Comparison of ENCODE assay signal across 8 mouse cellular contexts in the genomic region with DNA sequence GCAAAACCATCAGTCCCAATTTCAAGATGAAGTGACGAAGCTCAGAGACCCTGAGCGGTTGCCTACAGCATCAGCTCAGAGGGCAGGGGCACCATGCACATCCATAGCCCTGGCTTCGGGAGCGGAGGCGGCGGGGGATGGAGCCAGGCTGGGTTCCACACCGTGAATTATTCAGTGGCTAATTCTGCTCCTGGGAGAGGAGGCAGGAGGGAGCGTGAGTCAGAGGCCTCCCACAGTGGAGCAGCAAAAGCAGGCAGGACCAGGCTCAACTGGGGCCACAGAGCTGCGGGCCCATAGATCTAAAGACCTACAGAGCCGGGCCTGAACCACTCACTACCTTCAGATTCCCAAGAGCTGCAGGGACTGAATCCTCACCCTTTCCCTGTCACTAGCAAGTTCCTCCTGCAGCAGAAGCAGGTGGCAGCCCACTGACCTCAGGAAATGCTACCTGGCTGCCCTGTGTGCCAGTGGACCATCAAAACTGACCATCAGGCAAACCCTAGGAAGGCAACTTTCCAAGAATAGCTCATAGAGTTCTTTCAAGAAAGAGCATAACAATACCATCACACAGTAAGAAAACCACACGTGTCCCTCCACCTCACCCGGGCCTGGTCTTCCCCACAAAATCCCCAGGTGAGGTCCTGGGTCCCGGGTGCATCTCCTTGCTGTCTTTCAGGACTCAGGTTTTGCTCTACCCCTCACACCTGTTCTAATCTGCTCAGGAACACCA. TPM values are rescaled to one million over a fixed set of nuclear protein-coding genes. Genes with fewer than 3 reads are reported as not detected.
DNase-seq lines count a peak whose midpoint lies in the region; ATAC-seq lines count a peak whose summit lies in the region.

No protein-coding gene starts in this region.

- H3K27ac ChIP-seq in lung, embryonic 15.5 days = peak overlapping the region; percentile 86
- H3K27ac ChIP-seq in forebrain, embryonic 14.5 days (ENCODE audit: low read depth, low read length) = peak overlapping the region; percentile 93
- peak overlapping the region; percentile 93; the same call in 1 of the 2 replicates for H3K27ac ChIP-seq in liver, embryonic 12.5 days

- no peak for ATAC-seq in cerebellum, adult (ENCODE audit: insufficient number of reproducible peaks, low FRiP score, low TSS enrichment)
- no peak for ATAC-seq in lung, embryonic 15.5 days (ENCODE audit: borderline replicate concordance, extremely low read depth, low FRiP score, low TSS enrichment)
- no peak for ATAC-seq in forebrain, embryonic 14.5 days
- ATAC-seq in liver, embryonic 12.5 days = no peak
- ATAC-seq in granulocyte monocyte progenitor cell, adult 5-6 weeks (replicated peaks; ENCODE audit: poor library complexity, severe bottlenecking) = no peak

- peak overlapping the region; percentile 83 for H3K4me2 ChIP-seq in lung, embryonic 15.5 days
- H3K4me2 ChIP-seq in forebrain, embryonic 14.5 days (ENCODE audit: low read length) = peak overlapping the region; percentile 97
- H3K4me2 ChIP-seq in liver, embryonic 12.5 days = peak overlapping the region; percentile 99

- H3K4me1 ChIP-seq in lung, embryonic 15.5 days = peaks cover 60% of the 10 kb centered on the region
- peaks cover 35% of the 10 kb centered on the region for H3K4me1 ChIP-seq in forebrain, embryonic 14.5 days (ENCODE audit: control insufficient read depth, insufficient read depth, low read length)
- peaks cover 94% of the 10 kb centered on the region for H3K4me1 ChIP-seq in liver, embryonic 12.5 days

- WGBS in lung, embryonic 15.5 days = 53% methylated on average over 13 of the region's 13 CpGs
- WGBS in forebrain, embryonic 14.5 days = 17% methylated on average over 13 of the region's 13 CpGs
- WGBS in liver, embryonic 12.5 days (ENCODE audit: insufficient replicate concordance) = 76% methylated on average over 13 of the region's 13 CpGs

- H3K4me3 ChIP-seq in lung, embryonic 15.5 days = peak overlapping the region; percentile 63
- H3K4me3 ChIP-seq in forebrain, embryonic 14.5 days (ENCODE audit: low read depth, low read length) = peak overlapping the region; percentile 99
- peak overlapping the region; percentile 94 for H3K4me3 ChIP-seq in liver, embryonic 12.5 days

- peak overlapping the region; percentile 81 for H3K9ac ChIP-seq in lung, embryonic 15.5 days
- H3K9ac ChIP-seq in forebrain, embryonic 14.5 days (ENCODE audit: low read length) = peak overlapping the region; percentile 100
- peak overlapping the region; percentile 97 for H3K9ac ChIP-seq in liver, embryonic 12.5 days

- peak; percentile 55 to 69 for DNase-seq in cerebellum, adult 18-20 months
- no peak for DNase-seq in lung, adult 18-20 months
- DNase-seq in forebrain, embryonic 14.5 days (ENCODE audit: low spot score) = no peak
- no peak for DNase-seq in urinary bladder, postnatal 36 days (ENCODE audit: low spot score in 2 of 2)

- no peaks in the 10 kb centered on the region for H3K36me3 ChIP-seq in lung, embryonic 15.5 days
- H3K36me3 ChIP-seq in forebrain, embryonic 14.5 days (ENCODE audit: control insufficient read depth, insufficient read depth, low read length) = peaks cover 39% of the 10 kb centered on the region
- H3K36me3 ChIP-seq in liver, embryonic 12.5 days = peaks cover 10% of the 10 kb centered on the region

- no peaks in the 10 kb centered on the region for H3K27me3 ChIP-seq in lung, embryonic 15.5 days
- H3K27me3 ChIP-seq in forebrain, embryonic 14.5 days (replicated peaks; ENCODE audit: control insufficient read depth, insufficient read depth, low read length) = no peaks in the 10 kb centered on the region
- H3K27me3 ChIP-seq in liver, embryonic 12.5 days (replicated peaks) = no peaks in the 10 kb centered on the region; the same call in 1 of the 2 replicates

- H3K9me3 ChIP-seq in lung, embryonic 15.5 days = no peaks in the 10 kb centered on the region
- H3K9me3 ChIP-seq in forebrain, embryonic 14.5 days (replicated peaks; ENCODE audit: control insufficient read depth, low read length) = no peaks in the 10 kb centered on the region
- H3K9me3 ChIP-seq in liver, embryonic 12.5 days (replicated peaks) = no peaks in the 10 kb centered on the region

RNA-seq across cellular contexts. Expression of a gene that starts 1.6 kb away (rescaled TPM):
- polyA plus RNA-seq in lung, embryonic 15.5 days (2015; fragmentation: Nextera tagmentation; extraction: Ambion mirVana) = 38.0 and 39.1 TPM in 2 replicates
- 65.8 and 72.3 TPM in 2 replicates for polyA plus RNA-seq in forebrain, embryonic 14.5 days (2014; fragmentation: Nextera tagmentation; extraction: Ambion mirVana)
- 13.0 and 15.6 TPM in 2 replicates for polyA plus RNA-seq in liver, embryonic 12.5 days (2016; fragmentation: Nextera tagmentation; extraction: Ambion mirVana)
- 42.0 and 47.9 TPM in 2 replicates for total RNA-seq in granulocyte monocyte progenitor cell, adult 5-6 weeks (2014; fragmentation: Nextera tagmentation)
- total RNA-seq in granulocyte monocyte progenitor cell, adult 5-6 weeks (2017) = 8.7 and 9.2 TPM in 2 replicates

RNA-seq across cellular contexts. Expression of a gene that starts 40.1 kb away (rescaled TPM):
- polyA plus RNA-seq in lung, embryonic 15.5 days (2015; fragmentation: Nextera tagmentation; extraction: Ambion mirVana) = 22.5 and 27.8 TPM in 2 replicates
- 30.9 TPM in 2 replicates for polyA plus RNA-seq in forebrain, embryonic 14.5 days (2014; fragmentation: Nextera tagmentation; extraction: Ambion mirVana)
- 7.4 and 8.3 TPM in 2 replicates for polyA plus RNA-seq in liver, embryonic 12.5 days (2016; fragmentation: Nextera tagmentation; extraction: Ambion mirVana)
- 8.2 and 9.9 TPM in 2 replicates for total RNA-seq in granulocyte monocyte progenitor cell, adult 5-6 weeks (2014; fragmentation: Nextera tagmentation)
- 1.9 and 14.6 TPM in 2 replicates for total RNA-seq in granulocyte monocyte progenitor cell, adult 5-6 weeks (2017)

RNA-seq across cellular contexts. Expression of a gene that starts 55.0 kb away (rescaled TPM):
- polyA plus RNA-seq in lung, embryonic 15.5 days (2015; fragmentation: Nextera tagmentation; extraction: Ambion mirVana) = 21.9 and 22.3 TPM in 2 replicates
- polyA plus RNA-seq in forebrain, embryonic 14.5 days (2014; fragmentation: Nextera tagmentation; extraction: Ambion mirVana) = 13.4 and 18.9 TPM in 2 replicates
- 7.0 and 7.9 TPM in 2 replicates for polyA plus RNA-seq in liver, embryonic 12.5 days (2016; fragmentation: Nextera tagmentation; extraction: Ambion mirVana)
- total RNA-seq in granulocyte monocyte progenitor cell, adult 5-6 weeks (2014; fragmentation: Nextera tagmentation) = 13.4 and 26.7 TPM in 2 replicates
- total RNA-seq in granulocyte monocyte progenitor cell, adult 5-6 weeks (2017) = 5.3 and 10.0 TPM in 2 replicates

RNA-seq across cellular contexts. Expression of a gene that starts 57.6 kb away (rescaled TPM):
- 22.6 and 24.2 TPM in 2 replicates for polyA plus RNA-seq in lung, embryonic 15.5 days (2015; fragmentation: Nextera tagmentation; extraction: Ambion mirVana)
- polyA plus RNA-seq in forebrain, embryonic 14.5 days (2014; fragmentation: Nextera tagmentation; extraction: Ambion mirVana) = 14.3 and 19.8 TPM in 2 replicates
- 10.6 and 12.2 TPM in 2 replicates for polyA plus RNA-seq in liver, embryonic 12.5 days (2016; fragmentation: Nextera tagmentation; extraction: Ambion mirVana)
- total RNA-seq in granulocyte monocyte progenitor cell, adult 5-6 weeks (2014; fragmentation: Nextera tagmentation) = 10.2 and 14.3 TPM in 2 replicates
- 7.3 and 8.2 TPM in 2 replicates for total RNA-seq in granulocyte monocyte progenitor cell, adult 5-6 weeks (2017)

Comparison
In these comparisons a context has a peak if more than half of its experiments do, and no peak if none do; other contexts are left out.
1. DNase-seq: peak in cerebellum, adult 18-20 months (2 of 2); none in lung, adult 18-20 months (0 of 2), forebrain, embryonic 14.5 days (single experiment) and urinary bladder, postnatal 36 days (0 of 2).
2. Peak in every context shown above with its lines, with median percentiles within 50 percentile points of each other: H3K27ac ChIP-seq, H3K4me2 ChIP-seq, H3K4me3 ChIP-seq and H3K9ac ChIP-seq.